Mouse (Mus musculus) embryonic fibroblast, embryonic 13.5 days (primary cell): ENCODE results near the gene Hs2st1.

Experiments used
- CTCF ChIP-seq: IDR thresholded peaks from 2 replicates; pipeline ENCODE4 v1.5.1; 2011; ENCODE audit warnings: mild to moderate bottlenecking, control low read depth, low read length, moderate library complexity, borderline replicate concordance; ENCODE audit not compliant: insufficient read depth
- POLR2A ChIP-seq: IDR thresholded peaks from 2 replicates; pipeline ENCODE4 v1.6.1; 2011; ENCODE audit warnings: low read depth, mild to moderate bottlenecking, control low read depth, low read length, moderate library complexity

DNA sequence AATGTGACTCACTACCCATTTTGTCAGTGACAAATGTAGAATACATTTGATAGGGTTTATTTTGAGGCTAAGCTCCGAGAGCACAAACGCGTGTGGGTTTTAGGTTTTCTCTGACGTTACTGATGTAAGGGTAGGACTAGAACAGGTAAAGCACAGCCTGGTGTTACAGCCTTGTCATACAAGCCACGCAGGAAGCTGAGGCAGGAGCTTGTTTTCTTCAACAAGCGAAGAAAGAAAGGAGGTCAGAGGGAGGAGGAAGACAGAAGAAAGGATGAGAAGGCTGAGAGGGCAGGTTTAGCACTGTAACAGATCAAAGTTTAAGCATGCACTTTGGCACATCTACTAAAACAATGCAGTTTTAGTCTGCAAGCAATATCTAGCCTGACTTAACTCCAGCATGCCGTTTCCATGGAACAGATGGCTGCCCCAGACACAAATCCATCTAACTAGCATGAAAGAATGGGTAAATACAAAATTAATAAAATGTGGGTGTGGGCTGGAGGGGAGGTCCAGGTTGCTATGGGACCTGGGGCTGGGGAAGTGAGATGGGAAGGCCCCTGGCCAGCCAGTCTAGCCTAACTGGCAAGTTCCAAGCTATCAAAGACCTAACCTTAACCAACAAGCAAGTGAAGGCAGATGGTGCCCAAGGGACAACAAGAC, 21.7 kb downstream of the Hs2st1 start:
- TF ChIP-seq CTCF (no peak), POLR2A (no peak)
